Mouse (Mus musculus) layer of hippocampus, postnatal 36 days (tissue): ENCODE data around the gene Dlg3. TPM values are rescaled to one million over a fixed set of nuclear protein-coding genes. Genes with fewer than 3 reads are reported as not detected.
A peak's percentile ranks its signal among the peaks of the same experiment; 100 is the strongest.

Source experiments
- DNase-seq, 2 experiments: peaks; one replicate each; pipeline ENCODE4 v3.0.0; 2022
- total RNA-seq, 2 experiments: library from RNA; stranded (reverse); gene quantifications; 2 replicates each; pipeline ENCODE4 v1.2.3; 2021

The Dlg3 gene
- total RNA-seq, result 100 to 1,000 TPM; 153 to 154 TPM

DNA sequence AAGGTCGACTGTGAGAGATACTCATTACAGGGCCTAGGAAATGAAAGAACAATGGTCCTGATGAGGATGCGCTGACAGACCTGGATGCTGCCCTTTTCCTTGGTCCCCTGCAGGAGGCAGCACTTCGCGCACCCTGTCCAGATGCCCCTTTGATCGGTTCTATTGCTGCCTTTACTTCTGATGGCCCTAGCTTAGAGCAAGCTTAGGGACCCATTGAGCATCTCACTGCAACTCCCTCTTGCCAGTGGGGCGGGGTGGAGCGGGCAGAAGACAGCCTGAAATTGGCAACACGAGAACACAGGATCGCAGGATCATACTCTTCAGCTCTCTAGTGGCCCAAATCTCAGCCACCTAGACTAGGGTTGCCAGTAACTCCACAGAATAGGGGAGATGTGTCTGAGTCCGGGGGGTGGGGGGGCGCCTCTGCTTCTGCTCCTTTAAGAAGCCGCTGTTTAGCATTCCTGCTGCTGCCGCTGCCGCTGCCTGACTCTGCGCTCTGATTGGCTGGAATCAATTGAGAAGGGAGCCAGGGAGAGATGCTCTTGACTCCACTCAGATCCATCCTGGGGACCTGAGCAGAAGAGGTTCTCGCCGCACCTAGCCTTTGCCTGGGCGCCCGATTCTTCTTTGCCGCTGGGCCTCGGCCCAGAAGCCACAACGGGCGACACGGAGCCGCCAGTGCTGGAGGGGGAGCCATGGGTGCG, at the start of gene Dlg3:
Gene Dlg3 (plus strand): TSS at position 542 of the 704 bp plus-strand sequence.
- peak; percentile 60 to 61 for DNase-seq

DNA sequence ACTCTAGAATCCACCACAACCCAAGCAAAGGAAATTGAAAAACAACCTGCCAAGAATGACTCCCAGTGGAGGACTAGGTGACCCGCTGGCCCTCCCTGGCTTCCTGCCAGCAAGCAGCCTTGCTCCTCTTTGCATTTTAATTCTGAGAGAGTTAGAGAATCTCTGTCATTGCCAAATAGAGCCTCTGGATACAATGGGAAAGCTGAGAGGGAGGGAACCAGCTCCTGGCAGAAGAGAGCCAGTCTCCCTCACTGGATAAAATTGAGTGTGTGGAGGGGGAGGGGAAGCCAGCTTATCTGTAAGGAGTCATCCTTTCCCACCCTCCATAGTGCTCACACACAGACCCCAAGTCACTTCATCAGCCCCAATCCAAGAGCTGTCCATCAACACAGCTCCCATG, 38.6 kb upstream of the Dlg3 start:
- DNase-seq, result no peak

DNA sequence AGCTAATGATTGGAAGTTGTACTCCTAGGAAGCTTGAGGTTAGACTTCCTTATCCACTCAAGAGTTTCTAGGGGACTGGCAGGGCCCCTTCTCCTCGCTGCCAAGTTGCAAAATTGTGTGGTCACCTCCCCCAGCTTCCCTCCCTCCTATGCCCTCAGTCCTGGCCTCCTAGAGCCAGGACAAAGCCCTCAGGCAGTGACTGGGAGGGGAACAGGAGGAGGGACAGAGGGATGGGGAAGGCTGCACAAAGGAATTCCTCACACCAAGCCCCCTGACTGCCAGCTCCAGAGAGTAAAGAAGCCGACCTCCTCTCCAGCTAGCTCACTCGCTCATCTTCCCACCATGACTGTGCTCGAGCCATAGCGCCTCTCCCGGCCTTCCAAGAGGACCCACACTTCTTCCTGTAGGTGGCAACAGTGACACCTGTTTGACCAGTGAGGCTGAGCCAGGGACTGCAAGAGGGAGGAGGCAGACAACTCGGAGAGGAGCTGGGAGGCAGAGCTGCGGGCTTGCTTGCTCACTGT, 37.8 kb upstream of the Dlg3 start, which contains the start of gene Gdpd2:
Gene Gdpd2 (plus strand): TSS at position 209 of the 524 bp plus-strand sequence.
- DNase-seq, result no peak

DNA sequence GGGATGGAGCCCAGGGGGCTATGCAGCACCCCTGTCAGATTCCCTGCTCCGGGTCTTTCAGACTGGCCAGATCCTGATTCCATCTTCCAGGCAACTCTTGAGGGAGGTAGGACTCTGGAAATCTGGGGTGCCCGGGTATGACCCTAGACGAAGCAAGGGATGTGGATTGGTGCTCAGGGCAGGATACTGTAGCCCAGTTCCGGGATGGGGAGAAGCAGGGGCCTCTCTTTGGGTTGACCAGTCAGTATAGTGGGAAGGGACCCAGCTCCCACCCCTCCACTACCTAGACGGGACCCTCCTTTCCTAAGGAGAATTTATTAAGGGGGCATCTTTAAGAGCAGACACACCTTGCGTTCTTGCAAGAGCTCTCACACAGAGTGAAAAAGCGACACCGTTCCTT, 37.3 kb upstream of the Dlg3 start:
- DNase-seq, result no peak

DNA sequence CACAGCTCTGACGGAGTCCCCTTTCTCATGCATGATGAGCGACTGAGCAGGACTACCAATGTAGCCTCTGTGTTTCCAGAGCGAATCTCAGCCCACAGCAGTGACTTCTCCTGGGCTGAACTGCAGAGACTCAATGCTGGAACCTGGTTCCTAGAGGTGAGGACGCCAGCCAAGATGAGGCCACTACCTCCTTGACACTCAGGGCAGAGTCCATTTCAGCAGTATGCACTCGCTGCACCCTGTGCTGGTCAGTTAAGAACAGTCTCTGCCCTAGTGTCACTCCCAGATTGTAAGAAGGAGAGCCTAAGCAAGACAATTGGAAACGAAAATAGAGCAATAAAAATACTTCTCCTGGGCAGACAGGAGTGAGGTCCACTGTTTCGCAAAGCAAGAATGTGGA, 33.2 kb upstream of the Dlg3 start:
- DNase-seq, result no peak

DNA sequence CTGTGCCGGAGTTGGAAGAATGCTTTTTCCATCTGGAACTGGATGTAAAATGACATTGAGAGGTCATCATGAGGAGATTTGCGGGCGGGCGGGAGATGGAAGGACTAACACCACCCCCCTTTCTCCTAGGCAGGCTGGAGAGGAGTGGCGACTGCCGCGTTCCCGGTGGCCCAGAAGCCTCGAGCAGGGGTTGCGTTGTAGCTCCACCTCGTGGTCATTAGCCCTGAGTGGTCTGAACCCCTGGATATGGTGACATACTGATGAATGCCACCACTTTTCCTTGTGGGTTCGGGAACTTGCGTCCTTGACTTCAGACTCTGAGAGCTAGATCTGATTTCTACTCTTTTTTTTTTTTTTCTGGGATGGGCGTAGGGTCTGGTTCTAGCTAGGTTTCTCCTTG, 28.6 kb upstream of the Dlg3 start:
- DNase-seq, result peak; percentile 61 to 71

DNA sequence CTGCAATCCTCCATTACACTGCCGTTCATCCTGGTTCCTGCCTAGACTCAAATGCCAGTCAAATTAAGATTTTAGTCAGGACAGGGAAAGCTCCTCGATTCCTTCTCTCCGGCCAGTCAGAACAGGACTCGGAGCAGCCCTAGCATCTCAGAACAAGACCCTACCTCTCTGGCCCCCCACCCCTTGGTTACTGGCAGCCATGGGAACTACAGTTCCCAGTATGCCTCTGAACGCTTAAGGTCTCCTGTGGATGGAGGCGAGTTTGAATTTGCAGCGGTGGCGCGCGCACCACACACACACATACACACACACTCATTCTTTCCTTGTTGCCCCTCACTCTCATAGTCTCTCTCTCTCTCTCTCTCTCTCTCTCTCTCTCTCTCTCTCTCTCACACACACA, 28.1 kb upstream of the Dlg3 start:
- no peak for DNase-seq

DNA sequence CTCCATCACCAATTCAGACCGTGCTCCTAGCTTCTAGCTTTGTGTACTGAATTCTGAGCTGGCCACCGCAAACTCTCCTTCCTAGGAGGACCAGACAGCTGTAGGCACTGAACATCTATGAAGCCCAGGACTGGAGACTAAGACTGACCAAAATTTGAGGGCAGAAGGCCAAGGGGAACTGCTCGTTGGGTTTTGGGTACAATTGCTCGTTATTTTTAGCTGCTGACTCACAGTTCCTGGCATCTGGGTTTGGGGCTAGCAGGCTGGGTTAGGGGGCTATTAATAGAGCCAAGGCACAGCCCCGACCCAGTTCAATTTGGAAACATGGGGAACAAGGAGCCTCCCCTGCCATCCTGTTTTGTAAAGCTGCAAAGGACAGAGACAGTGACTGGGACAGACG, 26.7 kb upstream of the Dlg3 start:
- no peak for DNase-seq

DNA sequence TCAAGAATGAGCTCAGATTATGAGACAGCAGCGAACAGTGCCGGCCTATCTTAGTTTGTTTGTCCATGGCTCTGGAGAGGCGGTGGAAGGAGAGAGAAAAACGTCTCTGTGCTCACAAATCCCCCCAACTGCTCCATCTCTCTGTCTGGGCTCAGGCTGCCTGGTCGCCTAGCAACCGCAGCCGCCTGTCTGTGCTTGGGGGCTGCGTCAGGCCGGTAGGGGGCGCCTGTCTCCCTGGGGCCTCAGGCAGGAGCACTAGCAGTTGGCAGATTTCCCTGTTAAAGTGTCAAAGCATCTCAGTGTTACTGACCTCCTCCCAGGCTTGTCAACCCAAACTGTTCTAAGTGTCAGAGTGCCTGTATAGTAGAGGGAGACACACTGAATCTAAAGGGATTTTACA, 25.6 kb upstream of the Dlg3 start:
- peak; percentile 76 to 78 for DNase-seq

DNA sequence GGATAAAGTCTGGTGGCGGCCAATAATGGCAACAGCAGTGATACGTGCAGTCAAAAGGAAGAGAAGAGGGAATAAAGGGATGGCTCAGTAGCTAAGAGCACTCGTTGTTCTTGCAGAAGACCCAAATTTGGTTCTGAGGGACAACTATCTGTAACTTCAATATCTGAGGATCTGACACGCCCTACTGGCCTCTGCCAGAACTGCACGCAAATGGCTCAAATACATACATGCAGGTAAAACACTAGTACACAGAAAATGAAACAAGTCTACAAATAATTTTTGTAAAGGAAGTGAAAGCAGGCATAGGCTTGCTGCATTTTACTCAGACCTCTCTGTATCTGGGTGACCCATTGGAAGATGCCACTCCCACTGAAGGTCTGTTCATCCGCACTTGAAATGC, 1.7 kb upstream of the Dlg3 start:
- no peak for DNase-seq

DNA sequence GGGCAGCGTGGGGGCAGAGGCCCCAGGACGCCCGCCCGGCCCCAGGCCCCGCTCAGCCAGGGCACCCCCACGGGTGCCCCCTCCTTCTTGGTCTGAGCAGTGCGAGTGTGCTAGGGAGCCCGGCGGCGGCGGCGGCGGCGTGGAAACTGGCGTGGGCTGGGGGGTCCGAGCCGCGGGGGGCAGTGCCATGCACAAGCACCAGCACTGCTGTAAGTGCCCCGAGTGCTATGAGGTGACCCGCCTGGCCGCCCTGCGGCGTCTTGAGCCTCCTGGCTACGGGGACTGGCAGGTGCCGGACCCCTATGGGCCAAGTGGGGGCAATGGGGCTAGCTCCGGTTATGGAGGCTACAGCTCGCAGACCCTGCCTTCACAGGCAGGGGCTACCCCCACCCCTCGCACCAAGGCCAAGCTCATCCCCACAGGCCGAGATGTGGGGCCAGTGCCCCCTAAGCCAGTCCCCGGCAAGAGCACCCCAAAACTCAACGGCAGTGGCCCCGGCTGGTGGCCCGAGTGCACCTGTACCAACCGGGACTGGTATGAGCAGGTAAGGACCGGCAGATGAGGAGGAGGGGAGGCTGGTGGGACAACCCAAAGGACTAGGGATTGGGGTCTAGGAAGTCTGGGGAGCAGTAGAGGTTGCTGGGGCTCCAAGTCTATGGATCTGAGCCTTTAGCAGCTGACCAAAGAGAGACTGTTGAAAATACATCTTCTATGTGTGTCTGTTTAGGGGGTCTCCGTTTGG, 534 bp downstream of the Dlg3 start:
- DNase-seq, result no peak

DNA sequence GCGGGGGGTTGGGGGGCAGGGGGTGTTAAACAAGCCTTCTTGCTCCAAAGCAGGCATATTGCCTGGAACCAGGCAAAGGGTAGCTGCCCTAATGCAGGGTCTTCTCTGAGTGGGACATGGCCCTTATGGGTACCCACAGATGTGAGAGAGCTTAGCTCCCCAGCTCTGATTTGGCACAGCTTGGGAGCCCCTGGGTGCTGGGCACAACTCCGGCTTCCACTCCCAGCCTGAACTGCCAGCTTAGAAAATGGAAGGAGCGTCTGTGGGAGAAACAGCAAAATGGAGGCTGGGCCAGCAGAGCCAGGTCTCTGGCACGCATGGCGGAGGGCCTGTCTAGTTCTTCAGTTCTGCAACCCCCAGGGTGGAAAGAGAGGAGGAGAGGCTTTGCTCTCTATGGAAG, 1.8 kb downstream of the Dlg3 start:
- DNase-seq, result no peak

DNA sequence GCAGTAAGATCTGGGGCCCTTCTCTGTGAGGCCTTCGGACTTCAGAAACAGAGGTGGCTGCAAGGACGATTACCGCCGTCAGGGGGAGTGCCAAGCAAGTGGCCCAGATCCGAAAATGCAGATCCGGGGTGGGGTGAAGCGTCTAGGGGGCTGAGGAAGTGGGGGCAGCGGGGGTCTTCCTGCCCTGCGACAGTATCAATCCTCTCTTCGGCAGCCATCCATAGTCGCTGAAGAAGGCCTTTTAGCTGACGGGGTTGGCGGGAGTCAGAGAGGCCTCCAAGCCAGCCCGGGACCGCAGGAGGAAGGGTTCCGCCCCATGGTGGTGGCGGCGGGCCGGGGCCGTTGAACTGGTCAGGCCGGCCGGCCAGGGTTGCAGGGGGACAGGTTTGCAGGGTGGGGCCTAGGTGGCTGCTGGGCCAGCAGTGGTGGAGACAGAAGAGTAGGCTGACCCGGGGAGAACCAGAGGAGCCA, 6.9 kb downstream of the Dlg3 start:
- no peak for DNase-seq

DNA sequence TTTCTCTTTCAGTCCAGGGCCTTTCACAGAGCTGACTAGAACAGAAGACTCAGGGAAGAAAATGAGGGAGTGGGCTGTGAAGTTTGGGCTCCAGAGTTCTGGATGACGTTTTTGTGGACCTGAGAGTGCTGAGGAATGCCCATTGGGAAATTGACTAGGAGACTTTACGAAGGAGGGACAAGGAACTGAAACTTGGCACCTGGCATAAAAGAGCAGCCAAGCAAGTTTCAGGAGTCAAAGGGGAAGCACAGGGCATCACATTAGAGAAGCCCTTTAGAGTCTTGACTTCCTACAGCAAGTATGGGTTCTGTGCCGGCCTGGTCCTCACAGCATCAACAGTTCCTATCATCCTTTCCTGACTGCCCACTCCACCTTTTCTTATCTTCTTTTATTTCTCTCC, 7.9 kb downstream of the Dlg3 start:
- DNase-seq, result no peak

DNA sequence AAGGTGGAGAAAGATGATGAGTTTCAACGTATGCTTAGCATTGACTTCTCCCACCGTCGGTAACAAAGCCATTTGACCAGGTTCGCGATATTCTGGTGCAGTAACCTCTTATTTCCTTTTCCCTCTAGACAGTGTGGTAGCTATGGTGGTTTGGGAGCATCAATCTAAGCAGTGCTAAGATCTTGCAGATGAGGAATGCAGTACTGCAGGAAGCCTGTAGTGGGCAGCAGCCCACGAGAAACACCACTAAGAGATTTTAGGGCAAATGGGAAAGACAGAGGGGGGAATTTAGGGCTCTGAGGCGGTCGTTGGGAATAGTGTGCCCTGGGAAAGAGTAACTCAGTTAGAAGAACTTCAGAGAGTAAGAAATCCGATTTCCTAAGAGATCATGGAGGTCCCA, 9.0 kb downstream of the Dlg3 start:
- no peak for DNase-seq

DNA sequence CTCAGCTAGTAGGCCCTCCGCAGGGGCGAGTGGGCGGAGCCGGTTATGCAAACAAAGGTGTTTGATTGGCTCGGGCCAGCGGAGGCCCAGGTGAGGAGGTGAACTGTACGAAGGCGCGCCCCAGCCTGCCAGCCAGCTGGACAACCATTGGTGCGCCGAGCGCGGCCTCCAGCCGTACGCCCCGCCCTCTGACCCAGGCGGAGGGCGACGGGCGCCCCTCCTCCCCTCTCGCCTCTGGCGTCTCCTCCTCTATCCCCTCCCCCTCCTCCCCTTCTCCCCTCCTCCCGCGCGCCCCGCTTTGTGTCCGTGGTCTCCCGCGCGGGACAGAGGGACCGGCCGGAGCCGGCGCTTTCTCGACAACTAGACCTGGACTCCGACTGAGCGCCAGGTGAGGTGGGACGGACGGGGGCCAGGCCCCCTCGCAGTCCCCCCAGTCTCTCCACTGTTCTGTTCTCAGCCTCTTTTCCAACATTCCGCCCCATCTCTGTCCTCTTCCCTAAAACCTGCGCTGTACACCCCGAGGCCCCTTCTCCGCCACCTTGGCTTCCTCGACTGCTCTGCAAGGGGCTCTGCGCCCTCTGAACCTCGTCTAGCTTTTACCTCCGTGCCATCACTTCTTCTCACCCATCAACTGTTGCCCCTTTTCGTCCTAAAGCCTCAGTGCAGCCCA, 9.6 kb downstream of the Dlg3 start:
- no peak for DNase-seq

DNA sequence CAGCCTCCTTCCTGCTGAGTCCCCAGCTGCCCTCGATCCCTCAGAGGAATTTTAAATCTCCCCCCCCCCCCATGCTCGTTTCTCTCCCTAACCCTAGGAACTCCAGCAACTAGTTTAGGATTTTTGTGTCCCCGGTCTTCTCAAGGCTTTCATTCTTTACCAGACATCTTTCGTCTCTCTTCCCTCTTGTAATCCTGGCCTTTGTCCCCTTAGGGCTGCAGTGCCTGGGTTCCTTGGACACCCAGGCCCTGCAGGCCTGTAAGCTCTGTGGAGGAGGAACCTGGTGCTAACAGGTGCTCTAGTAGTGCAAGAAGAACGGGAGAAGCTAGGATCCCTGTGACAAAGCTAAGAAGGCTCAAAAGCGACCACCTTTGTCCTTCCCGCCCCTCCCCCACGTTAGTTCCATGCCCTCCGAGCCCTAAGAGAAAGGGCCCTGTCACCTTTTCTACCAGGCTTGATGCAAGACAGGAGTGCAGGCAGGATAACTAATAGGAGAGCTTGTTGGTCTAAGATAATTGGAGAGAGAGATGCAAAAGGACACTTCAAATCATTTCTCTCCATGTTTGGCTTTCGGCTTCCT, 10.2 kb downstream of the Dlg3 start:
- no peak for DNase-seq

DNA sequence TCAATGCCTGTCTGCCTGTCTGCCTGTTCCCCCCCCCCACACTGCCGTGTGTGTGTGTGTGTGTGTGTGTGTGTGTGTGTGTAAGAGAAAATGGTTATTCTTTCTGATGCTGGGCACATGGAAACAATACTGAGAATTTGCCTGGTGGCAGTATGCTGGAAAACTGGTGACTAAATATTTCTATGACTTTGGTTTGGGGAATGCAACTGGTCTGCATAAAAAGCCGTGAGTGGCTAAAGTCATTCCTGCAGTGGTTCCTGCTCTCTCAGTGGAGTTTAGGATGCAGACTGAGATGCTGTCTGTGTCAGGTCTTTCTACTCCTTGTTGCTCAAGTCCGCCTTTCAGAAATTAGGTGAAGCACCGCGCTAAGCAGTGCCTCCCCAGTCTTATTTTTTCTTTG, 10.9 kb downstream of the Dlg3 start:
- no peak for DNase-seq

DNA sequence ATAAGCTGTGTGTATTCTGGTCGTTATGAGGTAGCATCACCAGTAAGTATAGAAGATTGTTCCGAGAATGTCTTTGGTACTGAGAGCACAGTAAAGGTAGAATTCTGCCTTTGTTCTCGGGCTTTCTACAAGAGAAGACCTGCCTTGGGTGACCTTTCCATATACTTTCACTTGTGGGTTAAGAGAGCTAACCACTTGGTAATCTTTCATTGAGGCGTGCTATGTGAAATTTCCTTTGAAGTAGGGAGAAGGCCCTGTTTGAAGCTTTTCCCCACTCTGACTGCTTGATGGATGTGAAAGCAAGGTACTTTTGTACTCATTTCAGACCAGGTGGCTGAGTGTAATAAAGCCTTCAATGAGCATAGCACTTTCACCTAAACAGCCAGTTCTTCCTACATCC, 21.8 kb downstream of the Dlg3 start:
- DNase-seq, result no peak

DNA sequence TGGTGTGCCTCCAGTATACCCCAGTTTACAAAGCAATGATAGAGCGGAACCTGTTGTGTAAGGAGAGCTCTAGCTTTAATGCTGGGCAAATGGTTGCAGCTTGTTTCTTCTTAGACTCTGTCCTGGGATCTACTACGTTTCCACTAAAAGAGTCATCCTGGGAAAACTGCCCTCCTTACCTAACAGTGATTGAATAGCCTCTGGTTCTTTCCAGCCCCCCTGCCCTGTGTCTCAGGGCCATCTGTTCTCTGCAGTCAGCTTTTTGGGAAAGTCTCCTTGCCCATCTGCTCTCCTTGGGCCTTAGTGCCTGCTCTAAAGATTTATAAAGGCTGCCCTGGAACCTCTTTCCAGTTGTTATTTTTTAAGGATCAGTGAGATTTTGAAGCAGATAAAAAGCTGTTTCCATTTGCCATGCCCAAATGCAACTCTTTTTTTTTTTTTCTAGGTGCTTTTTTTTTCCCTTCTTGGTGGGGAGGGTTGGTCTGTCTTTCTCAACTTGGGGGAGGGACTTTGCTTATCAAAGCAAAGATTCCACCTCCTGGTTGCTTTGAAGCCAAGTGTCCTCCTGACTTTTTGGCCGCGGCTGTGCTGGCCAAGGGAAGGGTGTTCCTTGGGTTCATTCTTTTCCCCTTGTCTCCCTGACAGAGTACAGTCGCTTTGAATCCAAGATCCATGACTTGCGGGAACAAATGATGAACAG, 28.7 kb downstream of the Dlg3 start:
- no peak for DNase-seq

DNA sequence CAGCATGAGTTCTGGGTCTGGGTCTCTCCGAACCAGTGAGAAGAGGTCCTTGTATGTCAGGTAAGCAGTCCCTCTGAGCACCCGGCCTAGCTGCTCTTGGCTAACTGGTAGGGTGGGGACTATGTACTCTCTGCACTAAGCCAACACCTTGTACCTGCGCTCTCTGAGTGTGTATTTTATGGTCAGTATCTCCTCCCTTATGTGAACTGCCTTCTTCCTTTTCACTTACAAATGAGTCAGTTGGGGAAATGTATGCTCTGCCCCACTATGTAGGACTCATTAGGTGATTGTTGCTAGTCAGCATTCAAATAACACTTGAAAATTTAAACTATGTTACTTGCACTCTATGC, 29.2 kb downstream of the Dlg3 start:
- no peak for DNase-seq

DNA sequence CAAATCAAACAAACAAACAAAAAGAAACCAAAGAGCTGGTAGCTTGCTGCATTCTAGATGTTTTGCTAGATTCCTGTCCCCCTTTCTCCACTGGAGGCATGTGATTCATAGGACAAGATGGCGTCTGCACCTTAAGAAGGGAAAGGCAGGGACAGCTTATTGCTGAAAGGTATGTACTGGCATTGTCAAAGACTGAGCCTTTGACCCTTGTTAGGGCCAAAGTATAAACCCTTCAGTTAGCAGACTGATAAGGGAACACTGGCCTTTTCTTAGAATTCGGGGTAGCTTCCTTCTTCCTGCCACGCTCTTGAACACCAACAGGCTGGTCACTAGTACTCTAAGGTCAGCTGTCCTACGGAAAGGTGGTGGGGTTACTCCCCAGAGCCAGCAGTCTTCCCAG, 29.8 kb downstream of the Dlg3 start:
- DNase-seq, result no peak
